Mouse (Mus musculus) layer of hippocampus, adult 2 months (tissue): ENCODE data around the gene Riiad1. TPM values are rescaled to one million over a fixed set of nuclear protein-coding genes. Genes with fewer than 3 reads are reported as not detected.

Source experiments
- DNase-seq, 2 experiments: peaks; one replicate each; pipeline ENCODE4 v3.0.0; 2022; ENCODE audit warnings: low spot score in 2 of 2
- H3K27ac ChIP-seq: fragments of 200-600 bp; 2 replicates; pipeline ENCODE4 v1.8.1; 2022
- H3K4me3 ChIP-seq: fragments of 200-600 bp; 2 replicates; pipeline ENCODE4 v1.8.1; 2022; ENCODE audit warnings: mild to moderate bottlenecking
- CTCF ChIP-seq: fragments of 200-600 bp; conservative IDR thresholded peaks from 2 replicates; pipeline ENCODE4 v1.8.1; 2022; ENCODE audit warnings: antibody characterized with exemption, mild to moderate bottlenecking, moderate library complexity
- total RNA-seq, 2 experiments: library from RNA; stranded (reverse); gene quantifications; 2 replicates each; pipeline ENCODE4 v1.2.3; 2021

Gene Riiad1
- total RNA-seq, 2 experiments from 2014 or later = 5.8 to 7.2 TPM

- no peak for TF ChIP-seq CTCF
- peak overlapping the region; percentile 95 for H3K27ac ChIP-seq
- H3K4me3 ChIP-seq = peak overlapping the region; percentile 82
- peak in 1 of 2 experiments; percentile 71 for DNase-seq
Observed at GRCm38 (mm10) chr3:94477444-94477843, 2.7 kb downstream of the Riiad1 start.

GRCm38 (mm10) chr3:94476301-94477035 is 3.7 kb downstream of the Riiad1 start:
- Histone ChIP-seq H3K4me3 (no peak overlapping the region), H3K27ac (peak overlapping the region; percentile 95)
- no peak for TF ChIP-seq CTCF
- no peak for DNase-seq

- no peak for TF ChIP-seq CTCF
- DNase-seq = no peak
- H3K27ac ChIP-seq = peak overlapping the region; percentile 86
- no peak overlapping the region for H3K4me3 ChIP-seq
Observed at GRCm38 (mm10) chr3:94473567-94474232, 6.4 kb downstream of the Riiad1 start.

GRCm38 (mm10) chr3:94473115-94473505 is 7.0 kb downstream of the Riiad1 start:
- DNase-seq = no peak
- Histone ChIP-seq H3K27ac (peak overlapping the region; percentile 86), H3K4me3 (peak overlapping the region; percentile 37; the same call in 1 of the 2 replicates)
- TF ChIP-seq CTCF = no peak

GRCm38 (mm10) chr3:94472447-94473114 is 7.6 kb downstream of the Riiad1 start:
- TF ChIP-seq CTCF = no peak
- peak overlapping the region; percentile 86 for H3K27ac ChIP-seq
- no peak for DNase-seq
- peak overlapping the region; percentile 37; the same call in 1 of the 2 replicates for H3K4me3 ChIP-seq

- no peak for TF ChIP-seq CTCF
- no peak overlapping the region for H3K4me3 ChIP-seq
- no peak for DNase-seq
Observed at GRCm38 (mm10) chr3:94468931-94469330, 11.2 kb downstream of the Riiad1 start.

GRCm38 (mm10) chr3:94465632-94466430 is 14.3 kb downstream of the Riiad1 start:
- DNase-seq = peak; percentile 63 to 89
- Histone ChIP-seq H3K4me3 (no peak overlapping the region; the same call in 1 of the 2 replicates), H3K27ac (peak overlapping the region; percentile 96)
- peak; percentile 56 for TF ChIP-seq CTCF

More at GRCm38 (mm10) chr3:94468931-94469330, 11.2 kb downstream of the Riiad1 start:
- no peak overlapping the region for H3K27ac ChIP-seq

GRCm38 (mm10) chr3:94463926-94464578 is 16.1 kb downstream of the Riiad1 start:
- TF ChIP-seq CTCF = no peak
- DNase-seq = no peak

GRCm38 (mm10) chr3:94459834-94460233 is 20.3 kb downstream of the Riiad1 start:
- H3K4me3 ChIP-seq = no peak overlapping the region
- TF ChIP-seq CTCF = no peak
- H3K27ac ChIP-seq = no peak overlapping the region
- no peak for DNase-seq

More at GRCm38 (mm10) chr3:94463926-94464578, 16.1 kb downstream of the Riiad1 start:
- Histone ChIP-seq H3K27ac (peak overlapping the region; percentile 96), H3K4me3 (no peak overlapping the region)

- no peak for TF ChIP-seq CTCF
- Histone ChIP-seq H3K4me3 (no peak overlapping the region), H3K27ac (peak overlapping the region; percentile 1; the same call in 1 of the 2 replicates)
- DNase-seq = no peak
Observed at GRCm38 (mm10) chr3:94457055-94457454, 23.1 kb downstream of the Riiad1 start.

GRCm38 (mm10) chr3:94456529-94457000 is 23.6 kb downstream of the Riiad1 start:
- H3K27ac ChIP-seq = peak overlapping the region; percentile 1; the same call in 1 of the 2 replicates
- TF ChIP-seq CTCF = peak; percentile 95
- peak overlapping the region; percentile 44 for H3K4me3 ChIP-seq
- DNase-seq = peak; percentile 84 to 85

GRCm38 (mm10) chr3:94449377-94449776 is 30.8 kb downstream of the Riiad1 start:
- no peak for TF ChIP-seq CTCF
- Histone ChIP-seq H3K27ac (no peak overlapping the region), H3K4me3 (no peak overlapping the region)
- DNase-seq = no peak
